Comparison of ENCODE assay signal across 17 mouse cellular contexts in the genomic region with DNA sequence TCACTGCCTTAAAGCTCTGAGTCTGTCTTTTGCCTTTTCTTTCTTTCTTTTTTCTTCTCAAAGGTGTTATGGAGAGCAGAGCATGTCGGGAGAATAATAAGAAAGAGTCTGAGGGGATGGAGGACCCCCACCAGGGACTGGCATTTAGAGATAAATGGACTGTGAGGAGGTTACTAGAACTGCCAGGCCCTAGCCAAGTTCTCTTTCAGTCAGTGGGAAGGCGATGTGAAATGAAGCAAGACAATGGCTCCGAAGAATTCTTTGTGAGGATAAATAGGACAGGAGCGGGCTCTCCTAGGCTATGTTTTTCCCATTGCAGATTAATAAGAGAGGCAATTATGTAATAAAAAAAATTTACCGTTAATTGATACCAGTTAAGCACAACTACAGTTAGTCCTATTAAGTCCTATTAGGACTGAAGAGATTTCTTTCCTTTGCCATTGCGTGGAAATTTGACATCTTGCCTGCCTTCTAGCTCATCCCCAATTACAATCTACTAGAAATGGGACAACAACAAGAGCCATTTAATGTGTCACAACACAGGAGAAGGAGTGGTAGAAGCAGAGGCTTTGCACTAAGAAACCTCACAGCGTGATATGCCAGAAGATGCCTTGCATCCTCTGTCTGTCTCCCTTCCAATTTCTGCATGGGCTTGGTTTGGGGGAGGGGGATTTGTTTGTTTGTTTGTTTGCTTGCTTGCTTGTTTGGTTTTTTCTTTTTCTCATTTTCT.
DNase-seq lines count a peak whose midpoint lies in the region; ATAC-seq and TF ChIP-seq lines count a peak whose summit lies in the region.
"Had no signal": no experiment of that assay in that cellular context is flagged by ENCODE, and none has a peak within 500 bp of the region (broad histone marks: within the 10 kb centered on the region; RNA-seq: fewer than 3 reads in every experiment).

No protein-coding gene starts in this region.

- H3K9me3 ChIP-seq in forebrain, embryonic 11.5 days (ENCODE audit: control insufficient read depth, low read length) = no peaks in the 10 kb centered on the region
- H3K9me3 ChIP-seq in hindbrain, embryonic 14.5 days (ENCODE audit: control insufficient read depth, low read length) = no peaks in the 10 kb centered on the region
- H3K9me3 ChIP-seq in midbrain, embryonic 16.5 days (replicated peaks; ENCODE audit: control insufficient read depth, low read length, poor library complexity, severe bottlenecking) = no peaks in the 10 kb centered on the region
- no peaks in the 10 kb centered on the region for H3K9me3 ChIP-seq in heart, embryonic 11.5 days (replicated peaks; ENCODE audit: control insufficient read depth, low read length)

- peak overlapping the region; percentile 81 for H3K27ac ChIP-seq in forebrain, embryonic 11.5 days (ENCODE audit: low read depth, low read length)
- peak overlapping the region; percentile 28; the same call in 1 of the 2 replicates for H3K27ac ChIP-seq in hindbrain, embryonic 14.5 days
- 0 out of 2 replicates have a peak overlapping the region, but pooled peaks have one; percentile 29 for H3K27ac ChIP-seq in midbrain, embryonic 16.5 days (ENCODE audit: low read length)
- no peak overlapping the region for H3K27ac ChIP-seq in heart, adult 2 months
- H3K27ac ChIP-seq in heart, embryonic 11.5 days (ENCODE audit: low read depth, low read length) = no peak overlapping the region
- H3K27ac ChIP-seq: kidney, postnatal 0 days had no signal

- H3K4me1 ChIP-seq in forebrain, embryonic 11.5 days (replicated peaks; ENCODE audit: control insufficient read depth, insufficient read depth, low read length) = peaks cover 17% of the 10 kb centered on the region; the same call in 1 of the 2 replicates
- H3K4me1 ChIP-seq in hindbrain, embryonic 14.5 days (replicated peaks; ENCODE audit: control insufficient read depth, insufficient read depth, low read length) = peaks cover 14% of the 10 kb centered on the region
- peaks cover 9% of the 10 kb centered on the region; the same call in 1 of the 2 replicates for H3K4me1 ChIP-seq in midbrain, embryonic 16.5 days (ENCODE audit: control insufficient read depth, insufficient read depth, low read length)
- no peaks in the 10 kb centered on the region for H3K4me1 ChIP-seq in heart, adult 2 months (ENCODE audit: control insufficient read depth, insufficient read depth, low read length)
- H3K4me1 ChIP-seq in heart, embryonic 11.5 days (ENCODE audit: control insufficient read depth, insufficient read depth, low read length) = no peaks in the 10 kb centered on the region; the same call in 1 of the 2 replicates

- peak; percentile 53 for ATAC-seq in forebrain, embryonic 11.5 days (replicated peaks; ENCODE audit: low FRiP score)
- no peak for ATAC-seq in hindbrain, embryonic 14.5 days (ENCODE audit: low FRiP score)
- ATAC-seq in midbrain, embryonic 16.5 days = no peak
- no peak for ATAC-seq in heart, embryonic 11.5 days (replicated peaks; ENCODE audit: insufficient number of reproducible peaks, low FRiP score, low TSS enrichment)
- ATAC-seq: CD4-positive, CD25-positive, alpha-beta regulatory T cell, adult 4 months; intestine, embryonic 16.5 days had no signal

- no peaks in the 10 kb centered on the region for H3K79me2 ChIP-seq in heart, adult 2 months (replicated peaks; ENCODE audit: control insufficient read depth, insufficient read depth, low read length)

- H3K4me2 ChIP-seq in forebrain, embryonic 11.5 days (ENCODE audit: low read depth, low read length, severe bottlenecking) = peak overlapping the region; percentile 6; the same call in 1 of the 2 replicates
- no peak overlapping the region for H3K4me2 ChIP-seq in hindbrain, embryonic 14.5 days (replicated peaks)
- no peak overlapping the region for H3K4me2 ChIP-seq in midbrain, embryonic 16.5 days (ENCODE audit: low read length)
- H3K4me2 ChIP-seq in heart, embryonic 11.5 days = no peak overlapping the region

- no peak for TF ChIP-seq CTCF in brain, embryonic 14.5 days (IDR thresholded peaks at IDR 0.05; ENCODE audit: borderline replicate concordance, extremely low read depth, insufficient read depth, insufficient read length)
- TF ChIP-seq CTCF in heart, adult 2 months (IDR thresholded peaks at IDR 0.05) = no peak

- peak; percentile 83 for DNase-seq in brain, embryonic 14.5 days (ENCODE audit: low read depth)
- no peak for DNase-seq in forebrain, embryonic 11.5 days (ENCODE audit: low spot score)
- no peak for DNase-seq in hindbrain, embryonic 14.5 days (ENCODE audit: low spot score)
- no peak for DNase-seq in natural killer cell, adult 2 months (ENCODE audit: low spot score in 2 of 2)
- DNase-seq in adrenal gland, postnatal 4 days (ENCODE audit: low spot score in 2 of 2) = no peak
- DNase-seq in heart, adult 2 months = no peak
- DNase-seq: adrenal gland, adult 8-10 months; cerebellum, adult 8-10 months; heart, postnatal 10 days; liver; lung, adult 18-20 months; lung, postnatal 4 days had no signal

- no peak overlapping the region for H3K9ac ChIP-seq in forebrain, embryonic 11.5 days (ENCODE audit: low read length)
- no peak overlapping the region for H3K9ac ChIP-seq in hindbrain, embryonic 14.5 days
- H3K9ac ChIP-seq in midbrain, embryonic 16.5 days (ENCODE audit: low read depth, low read length) = no peak overlapping the region
- H3K9ac ChIP-seq in heart, adult 2 months (ENCODE audit: low read depth, low read length) = no peak overlapping the region
- no peak overlapping the region for H3K9ac ChIP-seq in heart, embryonic 11.5 days (ENCODE audit: low read depth, low read length)

- H3K36me3 ChIP-seq in forebrain, embryonic 11.5 days (ENCODE audit: control insufficient read depth, insufficient read depth, low read length) = no peaks in the 10 kb centered on the region
- H3K36me3 ChIP-seq in hindbrain, embryonic 14.5 days (replicated peaks; ENCODE audit: control insufficient read depth, insufficient read depth) = no peaks in the 10 kb centered on the region
- H3K36me3 ChIP-seq in midbrain, embryonic 16.5 days (ENCODE audit: control insufficient read depth, insufficient read depth, low read length) = no peaks in the 10 kb centered on the region
- H3K36me3 ChIP-seq in heart, adult 2 months (ENCODE audit: control insufficient read depth, insufficient read depth, low read length) = no peaks in the 10 kb centered on the region
- H3K36me3 ChIP-seq in heart, embryonic 11.5 days (ENCODE audit: control insufficient read depth, insufficient read depth, low read length) = no peaks in the 10 kb centered on the region

- 19% methylated on average over 7 of the region's 7 CpGs for WGBS in forebrain, embryonic 11.5 days
- WGBS in hindbrain, embryonic 14.5 days = 28% methylated on average over 7 of the region's 7 CpGs
- 27% methylated on average over 7 of the region's 7 CpGs for WGBS in midbrain, embryonic 16.5 days
- WGBS in heart, adult 2 months = 86% methylated on average over 7 of the region's 7 CpGs
- WGBS in heart, embryonic 11.5 days (ENCODE audit: insufficient replicate concordance) = 77% methylated on average over 7 of the region's 7 CpGs

- intact Hi-C loops in heart, adult 2 months (cut with DNase I) = no loop called here

- H3K4me3 ChIP-seq in forebrain, embryonic 11.5 days (ENCODE audit: low read depth, low read length) = no peak overlapping the region
- H3K4me3 ChIP-seq in hindbrain, embryonic 14.5 days (replicated peaks; ENCODE audit: low read length) = no peak overlapping the region
- H3K4me3 ChIP-seq in midbrain, embryonic 16.5 days (ENCODE audit: low read depth, low read length) = no peak overlapping the region
- no peak overlapping the region for H3K4me3 ChIP-seq in heart, adult 2 months
- no peak overlapping the region for H3K4me3 ChIP-seq in heart, embryonic 11.5 days (ENCODE audit: low read depth, low read length)

- TF ChIP-seq EP300 in heart, adult 2 months (IDR thresholded peaks at IDR 0.05; ENCODE audit: insufficient read depth, low read depth, low read length) = no peak

- H3K27me3 ChIP-seq in forebrain, embryonic 11.5 days (ENCODE audit: control insufficient read depth, insufficient read depth, low read length) = no peaks in the 10 kb centered on the region
- no peaks in the 10 kb centered on the region for H3K27me3 ChIP-seq in hindbrain, embryonic 14.5 days (ENCODE audit: control insufficient read depth, insufficient read depth, low read length)
- H3K27me3 ChIP-seq in midbrain, embryonic 16.5 days (ENCODE audit: control insufficient read depth, insufficient read depth, low read depth, low read length) = no peaks in the 10 kb centered on the region
- H3K27me3 ChIP-seq in heart, adult 2 months (ENCODE audit: control insufficient read depth, insufficient read depth, low read length) = no peaks in the 10 kb centered on the region
- no peaks in the 10 kb centered on the region for H3K27me3 ChIP-seq in heart, embryonic 11.5 days (ENCODE audit: control insufficient read depth, insufficient read depth, low read length)

- TF ChIP-seq POLR2A in brain, embryonic 14.5 days (IDR thresholded peaks at IDR 0.05; ENCODE audit: borderline replicate concordance, extremely low read depth, insufficient read depth, insufficient read length, poor library complexity, severe bottlenecking) = no peak
- no peak for TF ChIP-seq POLR2A in heart, adult 2 months (IDR thresholded peaks at IDR 0.05; ENCODE audit: insufficient read depth, low read depth, low read length)

Comparison
In these comparisons a context has a peak if more than half of its experiments do, and no peak if none do; other contexts are left out.
1. H3K27ac ChIP-seq: peak in forebrain, embryonic 11.5 days (single experiment), hindbrain, embryonic 14.5 days (single experiment) and midbrain, embryonic 16.5 days (single experiment); none in heart, adult 2 months (single experiment) and heart, embryonic 11.5 days (single experiment).